Mouse (Mus musculus) heart, adult 8-10 months (tissue): ENCODE measurements at regions not wholly inside any gene's neighbourhood (a gene's known extent, or its start where the extent isn't known, plus 50 kb on each side); places are given as distances from the start of the nearest gene placed in this dataset.

ENCODE experiments used
- DNase-seq: peaks from one replicate; pipeline ENCODE4 v3.0.0; 2022; ENCODE audit warnings: low spot score

DNA sequence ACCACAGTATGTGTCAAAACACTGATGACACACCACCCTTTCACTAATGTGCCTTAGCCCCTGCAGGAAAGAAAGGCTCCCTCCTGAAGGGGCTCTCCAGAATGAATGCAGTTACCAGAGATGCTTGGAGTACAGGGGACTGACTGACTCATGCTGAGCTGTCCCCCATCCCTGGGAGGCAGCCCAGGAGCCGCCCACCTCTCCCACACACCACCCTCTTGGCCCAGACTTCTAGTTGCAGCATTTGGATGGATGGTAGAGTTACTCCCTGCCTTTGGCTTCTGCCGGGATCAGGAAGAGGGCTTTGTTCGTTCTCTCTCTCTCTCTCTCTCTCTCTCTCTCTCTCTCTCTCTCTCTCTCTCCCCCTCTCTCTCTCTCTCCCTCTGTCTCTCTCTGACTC lies 53.4 kb upstream of the Jun start:
- DNase-seq: no peak

DNA sequence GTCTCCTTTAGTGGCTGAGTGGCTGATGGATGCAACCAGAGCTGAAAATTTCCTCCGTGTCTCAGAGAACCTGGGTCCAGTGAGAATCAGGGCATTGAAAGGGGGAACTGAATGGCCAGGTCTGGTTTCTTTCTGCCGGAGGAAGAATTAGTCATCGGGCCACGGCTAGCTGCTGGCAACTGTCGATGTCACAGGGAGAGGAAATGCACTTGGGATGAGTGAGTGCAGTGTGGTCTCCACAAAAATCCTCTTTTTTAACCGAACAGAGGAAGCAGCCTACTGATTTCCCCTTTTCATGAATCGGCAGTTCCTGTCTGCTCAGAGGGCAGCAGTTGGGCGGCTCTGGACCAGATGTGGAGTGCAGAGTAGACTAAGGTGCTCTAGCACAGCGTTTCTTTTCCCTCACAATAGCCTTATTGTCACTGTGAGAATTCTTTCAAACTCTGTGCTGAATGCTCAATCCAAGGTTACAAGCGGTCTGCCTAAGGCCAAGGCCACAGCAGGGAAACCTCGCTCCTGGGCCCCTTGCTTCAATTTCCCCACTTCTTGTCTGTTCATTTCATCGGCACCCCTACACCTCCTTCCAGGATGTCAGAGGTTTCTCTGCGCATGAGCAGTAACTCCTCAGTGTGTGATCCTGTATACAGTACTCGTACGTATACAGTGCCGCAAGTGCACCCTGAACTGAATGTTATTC lies 54.1 kb upstream of the Jun start:
- peak; percentile 68 for DNase-seq

DNA sequence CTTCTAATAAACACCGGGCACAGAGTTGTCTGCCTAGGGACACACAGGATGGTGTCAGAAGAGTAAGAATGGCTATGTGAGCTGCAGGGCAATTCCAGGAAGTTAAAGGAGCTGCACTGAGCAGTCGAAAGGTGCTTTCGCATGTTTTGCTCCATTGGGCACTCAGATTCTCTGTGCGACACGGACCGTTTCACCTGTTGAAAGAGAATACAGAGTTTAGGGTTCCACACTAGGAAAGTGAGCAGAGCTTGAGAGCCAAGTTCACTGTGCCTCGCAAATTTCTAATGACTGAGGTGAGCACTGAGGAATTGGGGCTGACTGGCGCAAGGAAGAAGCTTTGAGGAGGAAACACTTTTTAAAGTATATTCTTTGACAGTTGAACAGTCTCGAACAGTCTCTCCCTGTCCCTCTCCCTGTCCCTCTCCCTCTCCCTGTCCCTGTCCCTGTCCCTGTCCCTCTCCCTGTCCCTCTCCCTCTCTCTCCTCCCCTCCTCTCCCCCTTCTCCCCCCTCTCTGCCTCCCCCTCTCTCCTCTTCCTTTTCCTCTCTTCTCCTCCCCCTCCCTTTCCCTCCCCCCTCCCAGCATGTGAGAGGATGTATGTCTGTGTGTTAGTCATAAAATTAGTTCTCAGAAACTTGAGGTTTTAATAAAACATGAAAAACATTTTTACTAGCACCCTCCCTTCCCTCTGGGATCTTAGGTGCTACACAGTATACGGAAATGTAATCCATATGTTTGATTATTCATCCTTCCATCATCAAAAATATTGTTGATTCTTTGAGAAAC lies 55.1 kb upstream of the Jun start:
- no peak for DNase-seq

DNA sequence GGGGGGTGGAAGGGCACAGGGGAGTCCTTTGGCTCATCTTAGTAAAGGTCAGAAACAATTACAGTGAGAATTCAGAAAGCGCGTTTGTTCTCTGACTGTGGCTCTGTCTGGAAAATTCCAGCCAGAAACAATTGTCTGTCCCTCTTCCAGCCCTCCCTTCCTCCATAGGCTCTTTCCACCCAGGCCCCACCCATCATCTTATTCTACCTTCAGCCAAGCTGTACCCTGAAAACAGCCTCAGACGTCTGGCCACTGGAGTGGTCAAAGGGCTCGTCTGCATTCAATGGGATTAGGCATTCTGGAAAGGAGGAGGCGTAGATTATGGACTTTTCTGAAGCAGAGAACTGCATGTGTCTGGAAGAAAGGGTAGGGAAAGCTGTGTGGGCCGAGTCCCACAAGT lies 56.8 kb upstream of the Jun start:
- no peak for DNase-seq

DNA sequence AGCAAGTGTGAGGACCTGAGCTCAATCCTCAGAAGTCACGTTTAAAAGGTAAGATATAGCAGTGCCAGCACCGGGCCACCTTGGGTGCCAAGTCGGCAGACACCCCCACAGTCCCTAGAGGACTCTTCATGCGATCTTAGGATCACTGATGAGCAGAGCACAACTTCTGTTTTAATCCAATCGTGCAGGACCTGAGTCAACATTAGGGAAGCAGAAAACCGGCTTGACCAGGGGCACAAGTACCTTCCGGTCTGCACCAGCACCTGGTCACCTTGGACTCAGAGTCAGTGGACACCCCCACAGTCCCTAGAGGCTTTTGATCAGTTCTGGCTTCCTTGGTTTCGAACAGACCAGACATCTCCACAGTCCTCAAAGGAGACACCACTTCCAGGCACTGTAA lies 58.8 kb upstream of the Jun start:
- no peak for DNase-seq

DNA sequence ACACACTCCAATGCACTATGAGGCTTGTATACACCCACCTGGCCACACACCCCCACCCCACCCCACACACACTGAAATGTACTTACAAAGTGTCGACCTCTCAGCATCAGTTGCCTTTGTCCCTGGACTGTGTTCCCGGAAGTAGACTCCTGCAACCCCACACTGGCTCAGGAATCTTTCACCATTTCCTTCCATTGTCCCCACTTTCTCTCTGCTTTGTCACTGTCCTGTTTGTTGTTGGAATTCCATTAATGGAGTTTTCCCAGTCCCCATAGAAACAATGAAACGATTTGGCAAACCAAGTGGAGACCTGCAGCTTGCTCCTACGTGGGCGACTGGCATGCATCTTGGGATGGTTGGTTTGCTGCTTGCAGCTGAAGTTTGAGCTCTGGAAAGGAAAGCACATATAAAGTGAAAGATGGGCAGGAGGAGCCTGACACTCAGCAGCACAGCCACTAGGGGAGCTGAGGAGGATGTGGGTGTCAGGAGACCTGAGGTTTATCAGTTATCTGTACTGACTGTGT lies 65.2 kb upstream of the Jun start:
- peak; percentile 16 for DNase-seq

DNA sequence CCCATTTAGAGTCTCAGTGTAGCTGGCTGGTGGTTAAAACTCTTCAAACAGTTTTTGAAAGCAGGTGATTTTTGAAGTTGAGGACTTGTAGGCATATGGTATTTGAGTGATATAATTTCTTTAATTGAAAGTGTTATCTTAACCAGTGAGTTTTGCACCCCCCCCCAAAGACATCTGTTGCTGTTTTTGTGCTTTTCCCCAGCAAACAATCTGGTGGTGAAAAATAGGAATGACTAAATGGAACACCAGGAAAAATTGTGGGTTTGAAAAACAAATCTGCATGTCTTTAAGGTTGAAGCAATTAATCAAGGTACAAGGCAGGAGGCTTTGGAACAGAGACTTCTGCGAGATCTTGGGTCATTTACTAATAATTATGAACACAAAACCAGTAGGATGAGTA lies 68.9 kb upstream of the Jun start:
- no peak for DNase-seq

DNA sequence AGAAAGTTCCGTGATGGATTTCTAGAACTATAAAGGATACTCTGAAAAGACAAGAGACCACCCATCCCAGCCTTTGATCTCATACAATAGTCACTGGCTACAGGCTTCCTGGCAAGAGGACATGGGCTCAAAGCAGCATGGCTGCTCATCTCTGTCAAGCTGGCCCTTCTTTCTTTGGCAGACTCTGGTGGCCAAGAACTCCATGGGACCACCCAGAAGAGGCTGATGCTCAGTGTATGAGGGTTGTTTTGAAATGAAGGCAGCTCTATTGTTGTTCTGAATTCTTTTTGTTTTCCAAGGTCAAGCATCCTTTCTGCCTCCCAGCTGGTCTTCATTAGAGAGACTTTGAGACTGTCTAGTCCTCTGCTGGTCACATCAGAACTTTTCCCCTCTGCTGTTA lies 73.3 kb upstream of the Jun start:
- DNase-seq: no peak

DNA sequence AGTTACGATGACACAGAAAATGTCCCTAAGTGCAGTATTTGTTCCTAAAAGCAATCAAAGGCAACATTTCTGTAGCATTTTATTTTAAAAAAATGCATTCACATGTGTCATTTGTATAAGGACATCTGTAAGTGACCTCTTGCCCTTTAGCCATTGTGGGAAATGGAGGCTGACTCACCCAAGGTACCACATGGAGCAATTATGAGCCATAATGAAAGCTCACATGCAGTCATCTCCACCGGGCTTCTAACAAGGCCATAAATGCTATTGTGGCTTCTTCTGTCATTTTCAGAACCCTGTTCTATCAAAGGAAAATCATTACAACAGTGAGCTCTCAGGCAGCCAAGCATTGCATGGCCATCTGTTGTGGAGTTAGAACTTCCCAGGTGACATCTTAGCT lies 75.9 kb upstream of the Jun start:
- no peak for DNase-seq

DNA sequence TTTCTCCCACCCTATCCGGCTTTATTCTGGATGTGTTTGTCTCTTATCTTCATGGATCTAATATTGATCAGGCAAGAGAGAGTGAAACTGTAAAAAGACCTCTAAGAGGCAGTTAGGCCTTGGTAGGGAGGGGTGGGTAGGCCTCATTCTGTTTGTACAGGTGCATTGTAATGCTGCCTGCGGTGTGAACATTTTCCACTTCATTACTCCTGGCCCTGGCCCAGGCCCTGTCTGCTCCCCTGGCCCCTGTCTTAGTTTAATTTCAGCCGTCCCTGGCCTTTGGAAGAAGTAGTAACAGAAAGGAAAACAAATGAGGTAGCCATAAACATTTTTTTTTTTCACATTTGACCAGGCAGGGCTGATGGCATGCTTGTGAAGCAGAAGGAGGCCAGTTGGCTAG lies 81.8 kb upstream of the Jun start:
- no peak for DNase-seq

DNA sequence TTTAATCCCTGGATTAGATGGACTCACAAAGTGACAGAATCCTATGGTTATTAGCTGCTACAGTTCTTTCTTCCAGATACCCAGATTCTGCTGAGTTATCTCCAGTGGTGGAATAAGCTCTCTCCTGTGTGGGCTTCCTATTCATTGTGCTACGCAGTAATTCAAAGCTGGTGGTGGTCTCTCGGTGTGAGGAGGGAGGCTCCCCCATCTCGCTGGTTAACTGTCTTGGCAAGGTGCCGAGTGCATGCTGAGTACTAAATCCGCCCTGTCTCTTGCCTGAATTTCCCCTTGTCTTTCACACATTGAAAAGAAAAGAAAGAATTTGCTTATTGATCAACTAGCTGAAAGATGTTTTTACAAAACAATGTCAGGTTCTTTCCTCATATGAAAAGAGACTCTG lies 82.6 kb upstream of the Jun start:
- no peak for DNase-seq

DNA sequence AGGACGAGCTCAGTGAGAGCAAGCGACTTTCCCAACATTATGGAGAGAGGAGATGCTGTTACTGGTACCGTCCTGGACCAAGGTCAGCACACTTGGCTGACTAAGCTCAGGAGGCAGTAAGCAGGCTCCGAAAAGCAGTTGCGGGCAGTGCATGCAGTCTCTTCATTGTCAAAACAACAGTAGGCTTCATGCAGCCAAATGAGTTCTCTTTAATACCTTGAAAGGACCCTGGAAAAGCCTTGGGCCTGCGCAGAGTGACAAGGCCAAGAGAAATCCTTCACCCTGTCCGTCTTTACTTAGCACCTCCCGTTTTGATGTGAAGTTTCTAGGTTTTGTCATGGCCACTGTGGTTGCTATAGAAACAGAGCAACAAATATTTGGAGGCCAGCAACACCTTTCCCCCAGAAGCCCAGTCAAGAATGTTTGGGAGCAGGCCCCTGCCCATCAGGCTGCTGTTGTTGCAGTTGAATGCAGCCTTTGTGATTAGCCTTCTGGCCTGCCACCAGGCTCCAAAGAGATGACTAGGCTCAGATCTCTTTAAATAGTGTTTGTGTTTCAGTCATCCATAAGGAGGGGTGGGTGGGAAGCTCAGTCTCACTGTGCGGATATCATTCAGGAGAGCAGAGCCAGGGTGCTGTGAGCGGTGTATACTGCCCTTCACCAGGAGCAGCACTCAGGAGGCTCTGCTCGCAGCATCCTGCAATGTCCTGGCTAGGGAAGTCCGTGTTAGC lies 85.6 kb upstream of the Jun start:
- DNase-seq: no peak

DNA sequence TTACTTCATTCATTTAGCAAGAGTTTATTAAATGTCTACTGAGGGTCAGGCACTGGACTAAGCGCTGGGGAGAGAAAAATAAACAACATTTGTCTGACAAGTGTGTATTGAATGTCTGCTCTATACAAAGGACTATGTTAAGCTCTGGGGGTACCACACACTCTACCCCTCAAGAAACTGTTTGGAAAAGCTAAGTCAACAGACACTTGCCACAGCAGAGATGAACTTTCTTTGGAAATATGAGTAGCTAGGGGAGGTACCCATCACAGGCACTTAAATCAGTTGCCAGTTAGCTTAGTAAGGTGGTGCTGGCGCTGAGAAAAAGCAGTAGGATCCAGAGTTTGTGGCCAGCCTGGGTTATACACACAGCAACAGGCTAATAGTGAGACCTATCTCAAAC lies 86.7 kb upstream of the Jun start:
- no peak for DNase-seq

DNA sequence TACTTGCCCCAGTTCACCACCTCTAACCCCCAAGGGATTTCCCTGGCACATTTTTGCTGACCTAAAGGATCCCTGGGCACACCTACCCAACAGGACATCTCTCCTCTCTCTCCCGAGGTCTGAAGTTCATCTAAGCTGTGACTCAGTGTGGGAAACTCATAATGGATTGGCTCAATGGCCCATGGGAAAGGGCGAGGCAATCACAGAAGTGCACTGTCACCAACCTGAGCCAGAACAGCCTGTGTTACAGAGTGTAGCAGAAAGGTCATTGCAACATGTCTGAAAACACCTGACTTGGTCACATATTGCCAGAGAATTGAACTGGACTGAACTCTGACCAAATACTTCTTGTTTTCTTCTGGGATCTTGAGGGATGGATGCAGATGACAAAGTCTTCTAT lies 89.2 kb upstream of the Jun start:
- no peak for DNase-seq

DNA sequence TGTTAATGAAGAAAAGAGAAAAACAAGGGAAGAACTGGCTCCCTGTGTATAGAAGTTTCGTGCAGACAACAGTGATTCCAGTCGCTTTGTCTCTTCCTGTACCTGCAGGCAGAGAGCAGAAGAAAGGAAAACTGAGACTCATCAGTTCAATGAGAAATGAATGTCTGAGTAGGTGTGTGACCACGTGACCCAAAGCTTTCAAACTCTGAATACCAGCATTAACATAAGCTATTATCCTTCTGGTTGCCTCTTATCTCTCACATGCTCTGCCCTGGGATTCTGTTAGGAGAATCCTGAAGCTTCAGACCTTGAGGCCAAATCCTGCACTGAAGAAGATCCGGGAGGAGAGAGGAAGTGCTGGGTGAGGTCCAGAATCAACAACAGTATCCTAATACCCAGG lies 91.1 kb upstream of the Jun start:
- DNase-seq: no peak

DNA sequence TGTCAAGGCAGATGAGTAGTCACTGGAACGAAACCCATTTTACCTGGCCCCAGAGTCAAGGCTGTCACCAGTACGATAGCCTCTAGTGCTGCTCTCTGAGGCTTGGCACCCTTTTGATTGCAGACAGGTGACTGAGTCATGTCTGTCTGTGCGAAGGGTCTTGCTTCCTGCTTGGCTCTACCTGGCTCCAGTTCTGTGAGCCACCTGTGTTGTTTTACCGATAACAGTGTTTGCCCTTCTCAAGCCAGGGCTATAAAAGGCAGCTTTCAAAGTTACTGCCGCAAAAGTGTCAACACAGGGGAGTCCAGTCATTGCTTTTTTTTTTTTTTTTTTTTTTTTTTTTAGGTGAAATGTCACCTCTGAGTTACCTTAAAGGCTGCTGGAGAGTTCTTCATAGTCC lies 91.6 kb upstream of the Jun start:
- DNase-seq: no peak

DNA sequence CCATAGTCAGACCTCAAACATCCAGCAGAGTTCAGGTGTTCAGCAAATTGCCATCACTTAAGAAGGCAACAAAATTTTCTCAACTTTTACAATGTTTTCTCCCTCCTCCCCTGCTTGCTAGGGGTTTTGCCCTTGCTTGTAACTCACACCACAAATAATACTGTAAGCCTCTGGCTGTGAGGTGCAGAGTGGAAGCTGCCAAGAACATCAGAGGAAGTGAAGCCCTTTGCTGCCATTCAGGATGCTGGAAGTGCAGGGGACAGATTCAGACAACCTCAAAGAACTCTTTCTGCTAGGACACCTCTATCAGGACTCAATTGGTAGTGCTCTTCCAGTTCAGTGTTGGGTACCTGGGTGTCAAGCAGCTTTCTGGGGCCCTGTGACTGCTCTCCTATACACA lies 92.4 kb upstream of the Jun start:
- no peak for DNase-seq

DNA sequence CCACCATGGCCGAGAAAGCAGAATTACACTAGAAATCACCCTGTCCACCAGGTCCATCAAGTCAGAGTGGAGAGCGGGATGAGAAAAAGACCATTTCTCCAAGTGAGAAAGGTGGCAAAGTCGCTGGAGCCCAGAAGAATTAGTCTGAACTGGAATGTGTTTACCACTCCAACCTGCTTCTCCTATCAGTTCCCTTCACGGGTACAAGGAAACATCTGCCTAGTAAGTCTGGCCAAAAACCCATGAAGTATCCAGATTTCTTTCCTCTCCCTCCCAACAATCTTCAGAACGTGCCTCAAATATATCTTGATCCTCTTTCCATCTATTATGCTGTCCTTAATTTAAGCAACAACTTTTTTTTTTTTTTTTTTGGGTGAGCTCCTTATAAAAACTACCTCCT lies 94.2 kb upstream of the Jun start:
- DNase-seq: no peak

DNA sequence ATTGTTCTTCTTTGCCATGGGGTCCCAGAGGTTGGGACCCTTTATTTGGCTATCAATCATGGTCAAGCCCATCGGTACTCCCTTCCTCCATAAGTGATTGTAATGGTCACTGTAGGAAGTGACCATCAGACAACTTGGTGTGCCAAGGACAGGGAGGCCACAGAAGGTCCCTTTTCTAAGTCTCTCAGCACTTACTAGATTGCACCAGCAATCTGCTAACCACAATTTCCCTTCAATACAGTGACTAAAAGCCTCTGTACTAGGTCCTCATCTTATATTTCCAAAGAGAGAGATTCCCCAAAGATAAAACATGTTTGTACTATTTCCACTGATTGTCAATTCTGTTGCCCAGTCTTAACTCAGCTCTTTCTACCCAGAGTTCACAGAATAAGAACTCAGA lies 96.6 kb upstream of the Jun start:
- no peak for DNase-seq

DNA sequence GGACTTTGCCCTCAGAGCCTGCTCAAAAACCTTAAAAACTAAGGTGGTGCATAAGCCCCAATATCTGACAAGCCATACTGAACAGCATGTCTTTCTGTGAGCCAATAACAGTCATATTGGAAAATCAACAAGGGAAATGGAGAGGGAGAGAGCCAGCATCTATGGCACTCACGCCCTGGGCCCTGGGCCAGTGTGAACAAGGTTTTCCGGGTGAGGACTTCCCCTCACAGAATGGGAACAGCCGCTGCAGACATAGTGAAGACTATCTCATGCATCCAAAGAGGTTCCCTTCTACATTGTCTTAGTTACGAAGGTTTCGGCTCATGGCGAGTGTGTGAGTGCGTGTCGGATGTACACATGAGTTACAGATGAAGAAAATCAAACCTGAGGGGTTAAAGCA lies 99.7 kb upstream of the Jun start:
- DNase-seq: peak; percentile 68

DNA sequence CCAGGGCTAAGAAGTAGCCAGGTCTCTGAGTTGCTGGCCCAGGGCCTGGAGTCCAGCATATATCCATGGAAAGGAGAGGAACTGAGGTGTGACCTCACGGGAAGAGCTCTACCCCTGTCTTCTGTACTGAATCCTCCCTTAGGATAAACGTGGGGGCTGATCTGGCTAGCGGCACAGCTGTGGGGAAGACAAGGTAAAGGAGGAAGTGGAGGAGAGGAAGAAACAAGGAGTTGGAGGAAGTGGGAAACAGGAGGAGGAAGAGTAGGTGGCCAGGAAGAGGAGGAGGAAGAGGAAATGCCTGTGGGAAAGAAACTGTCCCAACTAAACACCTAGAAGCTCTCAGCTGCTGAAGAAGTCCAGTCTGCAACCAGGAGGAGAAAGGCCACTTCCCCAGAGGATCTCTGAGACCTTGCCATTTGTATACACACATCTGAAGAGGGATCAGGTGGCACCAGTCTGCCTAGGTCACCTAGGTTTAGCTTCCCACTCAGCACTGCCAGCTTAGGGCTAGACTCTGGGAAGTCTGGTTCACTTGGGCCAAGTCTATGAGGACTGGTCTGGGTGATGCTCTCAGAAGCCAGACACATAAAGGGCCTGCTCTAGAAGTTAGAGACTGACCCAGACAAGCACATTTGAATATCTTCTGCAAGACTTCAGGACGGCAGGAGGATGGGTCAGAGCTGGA lies 100.6 kb upstream of the Jun start:
- DNase-seq: no peak

DNA sequence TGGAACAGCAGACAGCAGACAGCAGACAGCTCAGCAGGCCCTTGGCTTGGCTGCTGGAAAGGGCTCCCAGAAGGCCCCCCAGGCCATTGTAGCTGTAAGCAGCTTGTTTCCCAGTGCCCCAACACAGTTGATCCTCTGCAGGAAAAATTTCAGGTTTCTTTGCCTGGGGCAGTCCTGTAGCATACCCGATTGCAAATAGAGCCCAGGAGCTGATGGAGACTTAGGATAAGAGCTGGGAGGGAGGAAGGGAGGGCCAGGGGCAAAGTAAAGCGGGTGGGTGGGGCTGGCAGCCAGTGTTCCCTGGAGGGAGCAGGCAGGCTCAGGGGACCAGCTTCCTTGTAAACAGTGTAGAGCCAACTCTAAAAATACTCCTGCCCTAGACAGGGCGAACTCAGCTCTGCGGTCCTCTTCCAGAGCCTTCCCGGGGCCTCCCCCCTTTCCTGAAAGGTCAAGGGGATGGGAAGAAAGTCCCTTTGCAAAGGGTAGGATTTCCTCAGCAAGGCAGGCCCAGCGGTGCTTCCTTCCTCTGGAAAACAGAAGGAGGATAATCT lies 101.8 kb upstream of the Jun start:
- peak; percentile 89 for DNase-seq
